Mouse (Mus musculus) ES-E14 (cell line): ENCODE measurements around the gene Slc22a18.

ENCODE experiments used
- HCFC1 ChIP-seq: IDR thresholded peaks from 2 replicates; pipeline ENCODE4 v1.6.1; 2012; ENCODE audit warnings: low read length, inconsistent platforms, borderline replicate concordance; ENCODE audit not compliant: insufficient read depth
- MAFK ChIP-seq: IDR thresholded peaks from 2 replicates; pipeline ENCODE4 v1.6.1; 2014; ENCODE audit warnings: mild to moderate bottlenecking, low read depth, low read length, inconsistent platforms; ENCODE audit not compliant: insufficient read depth
- ZC3H11A ChIP-seq: IDR thresholded peaks from 2 replicates; pipeline ENCODE4 v1.6.1; 2012; ENCODE audit warnings: low read depth, mild to moderate bottlenecking, inconsistent platforms, low read length, borderline replicate concordance
- ZNF384 ChIP-seq: IDR thresholded peaks from 2 replicates; pipeline ENCODE4 v1.6.1; 2012; ENCODE audit warnings: low read depth, low read length, inconsistent platforms

GRCm38 (mm10) chr7:143514416-143514768 is 40.9 kb downstream of the Slc22a18 start:
- no peak for TF ChIP-seq HCFC1
- TF ChIP-seq ZC3H11A: no peak
- no peak for TF ChIP-seq MAFK
- TF ChIP-seq ZNF384: no peak
